Mouse (Mus musculus): Measurements from ENCODE around the gene Serpini1. TPM values are rescaled to one million over a fixed set of nuclear protein-coding genes. Genes with fewer than 3 reads are reported as not detected.

The Serpini1 gene
- total RNA-seq (2021): 100 to 1,000 TPM; 203 to 215 TPM
- long read RNA-seq, full-length matches to known transcripts: 192 of 220 reads
- long read RNA-seq, partial matches to known transcripts: 9 of 220 reads
- long read RNA-seq, other reads (novel, unspliced or antisense): 19 of 220 reads

GRCm38 (mm10) chr3:75557292-75557691 lies at the start of gene Serpini1:
Gene Serpini1 (plus strand): TSS chr3:75557547.
- peak; percentile 92 to 96 for DNase-seq (ENCODE audit: low spot score in 2 of 2)

- DNase-seq (ENCODE audit: low spot score in 2 of 2): peak; percentile 12 to 69
Observed at GRCm38 (mm10) chr3:75517631-75518250, 39.6 kb upstream of the Serpini1 start.

- DNase-seq (ENCODE audit: low spot score in 2 of 2): no peak
Observed at GRCm38 (mm10) chr3:75521314-75521713, 36.0 kb upstream of the Serpini1 start.

GRCm38 (mm10) chr3:75522527-75522926 lies 34.8 kb upstream of the Serpini1 start:
- no peak for DNase-seq (ENCODE audit: low spot score in 2 of 2)

GRCm38 (mm10) chr3:75531074-75531473 lies 26.3 kb upstream of the Serpini1 start:
- no peak for DNase-seq (ENCODE audit: low spot score in 2 of 2)

- no peak for DNase-seq (ENCODE audit: low spot score in 2 of 2)
Observed at GRCm38 (mm10) chr3:75534045-75534834, 23.1 kb upstream of the Serpini1 start.

- no peak for DNase-seq (ENCODE audit: low spot score in 2 of 2)
Observed at GRCm38 (mm10) chr3:75541259-75541658, 16.1 kb upstream of the Serpini1 start.

GRCm38 (mm10) chr3:75542852-75543251 lies 14.5 kb upstream of the Serpini1 start:
- no peak for DNase-seq (ENCODE audit: low spot score in 2 of 2)

- no peak for DNase-seq (ENCODE audit: low spot score in 2 of 2)
Observed at GRCm38 (mm10) chr3:75544287-75544686, 13.1 kb upstream of the Serpini1 start.

- DNase-seq (ENCODE audit: low spot score in 2 of 2): no peak
Observed at GRCm38 (mm10) chr3:75551248-75551647, 6.1 kb upstream of the Serpini1 start.

- peak in 1 of 2 experiments; percentile 22 for DNase-seq (ENCODE audit: low spot score in 2 of 2)
Observed at GRCm38 (mm10) chr3:75556121-75556694, 1.1 kb upstream of the Serpini1 start.

GRCm38 (mm10) chr3:75556695-75557291 lies 554 bp upstream of the Serpini1 start, which contains the start of gene Pdcd10:
Gene Pdcd10 (minus strand): TSS chr3:75556856.
- DNase-seq (ENCODE audit: low spot score in 2 of 2): peak; percentile 99 to 100

- DNase-seq (ENCODE audit: low spot score in 2 of 2): no peak
Observed at GRCm38 (mm10) chr3:75574074-75574473, 16.7 kb downstream of the Serpini1 start.

- no peak for DNase-seq (ENCODE audit: low spot score in 2 of 2)
Observed at GRCm38 (mm10) chr3:75575582-75575981, 18.2 kb downstream of the Serpini1 start.

- no peak for DNase-seq (ENCODE audit: low spot score in 2 of 2)
Observed at GRCm38 (mm10) chr3:75579352-75579751, 22.0 kb downstream of the Serpini1 start.

- DNase-seq (ENCODE audit: low spot score in 2 of 2): peak; percentile 22 to 28
Observed at GRCm38 (mm10) chr3:75583293-75583692, 25.9 kb downstream of the Serpini1 start.

- DNase-seq (ENCODE audit: low spot score in 2 of 2): peak in 1 of 2 experiments; percentile 46
Observed at GRCm38 (mm10) chr3:75584898-75585297, 27.6 kb downstream of the Serpini1 start.

- no peak for DNase-seq (ENCODE audit: low spot score in 2 of 2)
Observed at GRCm38 (mm10) chr3:75611019-75611418, 53.7 kb downstream of the Serpini1 start.

GRCm38 (mm10) chr3:75624627-75625026 lies 67.3 kb downstream of the Serpini1 start:
- no peak for DNase-seq (ENCODE audit: low spot score in 2 of 2)

- DNase-seq (ENCODE audit: low spot score in 2 of 2): no peak
Observed at GRCm38 (mm10) chr3:75630988-75631615, 73.8 kb downstream of the Serpini1 start.

GRCm38 (mm10) chr3:75633221-75633620 lies 75.9 kb downstream of the Serpini1 start:
- DNase-seq (ENCODE audit: low spot score in 2 of 2): no peak

Data from layer of hippocampus, adult 18-20 months (tissue).